Mouse (Mus musculus) kidney, adult 2 months (tissue): ENCODE data around the gene Tmem50b. TPM values are rescaled to one million over a fixed set of nuclear protein-coding genes. Genes with fewer than 3 reads are reported as not detected.
A peak's percentile ranks its signal among the peaks of the same experiment; 100 is the strongest.

Source experiments
- DNase-seq: peaks from one replicate; pipeline ENCODE4 v3.0.0; 2021
- H3K27ac ChIP-seq: fragments of 200-500 bp; 2 replicates; pipeline ENCODE4 v1.5.1; 2012; ENCODE audit warnings: low read depth, low read length, control low read depth, inconsistent platforms; ENCODE audit not compliant: insufficient read depth
- H3K27me3 ChIP-seq: fragments of 200-500 bp; replicated peaks from 2 replicates; pipeline ENCODE4 v1.6.1; 2012; ENCODE audit warnings: mild to moderate bottlenecking, moderate library complexity, low read length, inconsistent platforms; ENCODE audit not compliant: control insufficient read depth, insufficient read depth
- H3K36me3 ChIP-seq: fragments of 200-500 bp; 2 replicates; pipeline ENCODE4 v1.6.1; 2012; ENCODE audit warnings: mild to moderate bottlenecking, moderate library complexity, low read length, inconsistent platforms; ENCODE audit not compliant: control insufficient read depth, insufficient read depth
- H3K4me1 ChIP-seq: fragments of 200-500 bp; 2 replicates; pipeline ENCODE4 v1.6.1; 2011; ENCODE audit warnings: low read length; ENCODE audit not compliant: control insufficient read depth, insufficient read depth
- H3K4me3 ChIP-seq: fragments of 200-500 bp; 2 replicates; pipeline ENCODE4 v1.5.1; 2011; ENCODE audit warnings: mild to moderate bottlenecking, low read depth, low read length, control low read depth; ENCODE audit not compliant: insufficient read depth
- CTCF ChIP-seq: fragments of 200-500 bp; conservative IDR thresholded peaks from 2 replicates; pipeline ENCODE4 v1.5.1; 2011; ENCODE audit warnings: low read depth, mild to moderate bottlenecking, control low read depth, low read length, moderate library complexity, mixed read lengths; ENCODE audit not compliant: insufficient read depth, insufficient read length
- POLR2A ChIP-seq: fragments of 200-500 bp; IDR thresholded peaks from one replicate; pipeline ENCODE4 v1.6.1; 2011; ENCODE audit warnings: low read depth, low read length, control low read depth
- WGBS: fragments of 180-500 bp; shearing (Covaris S2); methylation state at CpG from one replicate; pipeline ENCODE4 v1.1.7; 2018; 5-methylcytosine and 5-hydroxymethylcytosine counted together
- polyA plus RNA-seq: library from polyadenylated mRNA; depleted of rRNA; stranded (reverse); fragments of >200 nt; gene quantifications from 2 replicates; pipeline ENCODE4 v1.2.3, GENCODE M21; 2012

Gene Tmem50b
- polyA plus RNA-seq, 1 experiment = 40.7 TPM

GRCm38 (mm10) chr16:91609501-91610245, 12.1 kb upstream of the Tmem50b start:
- peak; percentile 71 for DNase-seq
- TF ChIP-seq POLR2A (no peak), CTCF (no peak)
- 50% methylated on average over 9 of the region's 9 CpGs for WGBS
- H3K36me3 ChIP-seq = no peaks in the 10 kb centered on the region
- H3K4me1 ChIP-seq = no peaks in the 10 kb centered on the region; the same call in 1 of the 2 replicates
- no peaks in the 10 kb centered on the region for H3K27me3 ChIP-seq
- H3K4me3 ChIP-seq = no peak overlapping the region
- no peak overlapping the region for H3K27ac ChIP-seq

- Histone ChIP-seq H3K27me3 (no peaks in the 10 kb centered on the region), H3K36me3 (no peaks in the 10 kb centered on the region), H3K4me1 (no peaks in the 10 kb centered on the region; the same call in 1 of the 2 replicates), H3K4me3 (no peak overlapping the region), H3K27ac (no peak overlapping the region)
- no peak for DNase-seq
- TF ChIP-seq CTCF = no peak
- no peak for TF ChIP-seq POLR2A
- 92% methylated on average over 8 of the region's 8 CpGs for WGBS
Observed at GRCm38 (mm10) chr16:91606958-91607357, 9.4 kb upstream of the Tmem50b start.

DNA sequence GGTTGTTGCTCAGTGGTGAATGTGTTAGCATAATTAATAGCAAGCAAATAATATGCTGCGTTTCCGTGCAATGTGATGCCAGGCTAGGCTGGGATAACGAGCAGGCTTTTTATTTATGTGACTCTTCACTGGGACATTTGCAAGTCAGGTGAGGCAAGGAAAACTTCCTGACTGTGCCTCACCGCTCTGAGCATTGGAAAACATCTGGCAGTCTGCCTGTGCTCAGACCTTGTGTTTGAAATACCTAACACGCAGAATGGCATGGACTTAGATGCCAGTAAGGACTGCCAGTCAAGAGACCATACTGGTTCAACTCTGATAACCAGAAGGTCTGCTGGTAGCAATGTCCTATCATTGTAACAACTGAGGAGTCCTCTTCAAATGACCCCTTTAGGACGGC, 7.6 kb upstream of the Tmem50b start:
- DNase-seq = peak; percentile 73
- Histone ChIP-seq H3K36me3 (no peaks in the 10 kb centered on the region), H3K27ac (no peak overlapping the region), H3K4me1 (no peaks in the 10 kb centered on the region; the same call in 1 of the 2 replicates), H3K27me3 (no peaks in the 10 kb centered on the region), H3K4me3 (no peak overlapping the region)
- 58% methylated on average over 6 of the region's 6 CpGs for WGBS
- no peak for TF ChIP-seq CTCF
- no peak for TF ChIP-seq POLR2A

DNA sequence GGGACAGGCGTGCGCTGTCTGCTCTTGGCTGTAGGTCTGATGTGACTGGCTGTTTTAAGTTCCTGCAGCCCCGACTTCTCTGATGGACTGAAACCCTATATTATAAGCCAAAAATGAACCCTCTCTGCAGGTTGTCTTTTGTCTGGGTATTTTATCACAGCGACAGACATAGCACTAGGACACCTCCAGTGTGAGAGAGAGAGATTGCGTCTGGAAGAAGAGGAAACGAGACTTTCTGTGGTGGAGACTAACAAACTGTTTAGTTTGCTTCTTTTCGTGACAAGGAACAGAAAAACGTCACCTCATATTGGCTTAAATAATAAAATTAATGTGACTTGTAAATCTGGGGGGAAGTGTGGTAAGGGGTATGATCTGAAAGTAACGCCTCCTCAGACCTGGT, 4.1 kb upstream of the Tmem50b start:
- no peak overlapping the region for H3K4me3 ChIP-seq
- H3K27ac ChIP-seq = no peak overlapping the region
- TF ChIP-seq POLR2A (no peak), CTCF (no peak)
- no peaks in the 10 kb centered on the region for H3K36me3 ChIP-seq
- no peak for DNase-seq
- 66% methylated on average over 9 of the region's 9 CpGs for WGBS
- no peaks in the 10 kb centered on the region; the same call in 1 of the 2 replicates for H3K4me1 ChIP-seq
- no peaks in the 10 kb centered on the region for H3K27me3 ChIP-seq

DNA sequence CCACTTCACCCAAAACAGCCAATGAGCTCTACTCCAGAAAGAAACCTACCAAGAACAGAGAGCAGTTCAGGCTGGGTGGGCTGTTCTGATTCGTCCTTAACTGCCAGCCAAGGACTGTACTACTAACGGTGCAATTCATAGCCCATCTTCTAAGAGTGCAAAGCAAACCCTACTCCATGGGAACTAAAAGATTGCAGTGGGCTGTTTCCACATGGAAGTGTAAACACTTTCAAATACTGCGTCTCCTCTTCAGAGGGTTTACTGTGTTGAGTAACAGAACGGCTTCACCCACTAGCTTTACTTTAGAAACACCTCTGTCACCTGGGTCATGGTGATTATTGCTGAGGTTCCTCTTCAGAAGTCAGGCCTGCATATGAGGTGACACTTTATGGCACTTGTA, 3.5 kb upstream of the Tmem50b start:
- H3K4me1 ChIP-seq = no peaks in the 10 kb centered on the region; the same call in 1 of the 2 replicates
- H3K27me3 ChIP-seq = no peaks in the 10 kb centered on the region
- H3K27ac ChIP-seq = no peak overlapping the region
- no peaks in the 10 kb centered on the region for H3K36me3 ChIP-seq
- WGBS = 66% methylated on average over 4 of the region's 4 CpGs
- no peak for DNase-seq
- TF ChIP-seq POLR2A = no peak
- no peak for TF ChIP-seq CTCF
- no peak overlapping the region for H3K4me3 ChIP-seq

DNA sequence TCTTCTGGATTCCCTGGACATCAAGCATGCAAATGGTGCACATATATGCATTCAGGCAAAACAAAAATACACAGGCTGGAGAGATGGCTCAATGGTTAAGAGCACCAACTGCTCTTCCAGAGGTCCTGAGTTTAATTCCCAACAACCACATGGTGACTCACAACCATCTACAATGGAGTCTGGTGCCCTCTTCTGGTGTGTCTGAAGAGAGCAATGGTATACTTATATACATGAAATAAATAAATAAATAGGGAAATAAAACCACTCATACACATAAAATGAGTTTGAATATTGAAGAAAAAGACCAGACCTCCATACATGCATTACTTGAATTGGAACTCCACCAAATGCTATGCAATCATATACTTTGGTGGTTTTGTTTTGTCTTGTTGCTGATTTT, 1.6 kb upstream of the Tmem50b start:
- H3K27me3 ChIP-seq = no peaks in the 10 kb centered on the region
- TF ChIP-seq POLR2A (no peak), CTCF (no peak)
- peaks cover 5% of the 10 kb centered on the region; the same call in 1 of the 2 replicates for H3K4me1 ChIP-seq
- H3K27ac ChIP-seq = no peak overlapping the region
- H3K36me3 ChIP-seq = no peaks in the 10 kb centered on the region
- no peak for DNase-seq
- no peak overlapping the region for H3K4me3 ChIP-seq

DNA sequence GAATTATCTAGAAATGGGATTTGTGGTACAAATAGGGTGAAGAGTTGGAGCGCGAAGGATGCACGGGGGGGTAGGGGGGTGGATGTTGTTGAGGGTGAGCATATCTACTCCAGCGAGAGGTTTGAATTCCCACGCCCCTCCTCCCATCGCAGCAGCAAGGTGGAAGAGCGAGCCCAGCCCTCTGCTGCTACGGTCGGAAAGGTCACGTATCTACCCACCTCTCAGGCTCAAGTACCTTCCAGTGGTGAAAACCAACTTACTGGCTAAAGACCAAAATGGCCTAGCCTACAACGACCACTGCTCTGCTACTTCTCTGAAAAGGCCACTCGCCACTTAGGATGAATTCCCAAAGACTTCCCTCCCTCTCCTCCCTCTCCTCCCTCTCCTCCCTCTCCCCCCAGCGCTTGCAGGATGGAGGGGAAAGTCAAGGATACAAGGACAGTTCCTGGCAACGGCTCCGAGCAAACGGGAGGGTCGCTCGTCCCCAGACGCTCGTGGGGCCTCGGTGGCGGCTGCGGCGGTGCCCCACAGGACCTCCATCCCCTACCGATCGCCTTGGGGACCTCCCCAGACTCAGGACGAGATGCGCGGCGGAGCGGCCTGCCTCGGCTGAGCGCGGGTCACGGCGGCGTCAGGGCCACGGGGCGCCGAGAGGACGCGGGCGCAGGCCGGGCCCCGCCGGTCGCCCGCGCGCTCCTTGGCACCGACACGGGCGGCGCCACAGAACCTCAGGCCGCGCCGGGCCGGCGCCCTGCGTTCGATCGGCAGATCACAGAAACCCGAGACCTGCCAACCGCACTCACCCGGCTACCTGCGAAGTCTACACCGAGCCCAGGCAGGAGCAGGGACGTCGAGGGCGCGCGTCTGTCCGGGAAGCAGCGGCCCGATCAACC, 575 bp downstream of the Tmem50b start:
- TF ChIP-seq POLR2A (peak; percentile 36), CTCF (no peak)
- Histone ChIP-seq H3K4me1 (peaks cover 5% of the 10 kb centered on the region; the same call in 1 of the 2 replicates), H3K4me3 (peak overlapping the region; percentile 84), H3K27ac (peak overlapping the region; percentile 62), H3K27me3 (no peaks in the 10 kb centered on the region), H3K36me3 (no peaks in the 10 kb centered on the region)
- peak; percentile 30 for DNase-seq
- 2% methylated on average over 75 of the region's 75 CpGs for WGBS
